26 mouse cellular contexts compared by ENCODE assay signal in genomic region chr10:42241775-42242174, GRCm38 (mm10). TPM values are rescaled to one million over a fixed set of nuclear protein-coding genes. Genes with fewer than 3 reads are reported as not detected.
DNase-seq lines count a peak whose midpoint lies in the region; ATAC-seq and TF ChIP-seq lines count a peak whose summit lies in the region.
"Had no signal": no experiment of that assay in that cellular context is flagged by ENCODE, and none has a peak within 500 bp of the region (broad histone marks: within the 10 kb centered on the region; RNA-seq: fewer than 3 reads in every experiment).

No protein-coding gene starts in this region.

- WGBS in hindbrain, embryonic 16.5 days = 57% methylated on average over 4 of the region's 4 CpGs
- 74% methylated on average over 4 of the region's 4 CpGs for WGBS in hindbrain, embryonic 12.5 days
- 80% methylated on average over 4 of the region's 4 CpGs for WGBS in liver, embryonic 13.5 days (ENCODE audit: insufficient replicate concordance)
- WGBS in liver, postnatal 0 days (ENCODE audit: insufficient replicate concordance) = 89% methylated on average over 4 of the region's 4 CpGs

- no peak overlapping the region for H3K4me2 ChIP-seq in hindbrain, embryonic 16.5 days (ENCODE audit: low read length)
- no peak overlapping the region for H3K4me2 ChIP-seq in hindbrain, embryonic 12.5 days (replicated peaks)
- H3K4me2 ChIP-seq in liver, embryonic 13.5 days = no peak overlapping the region
- no peak overlapping the region for H3K4me2 ChIP-seq in liver, postnatal 0 days (ENCODE audit: low read depth, low read length)
- H3K4me2 ChIP-seq: embryonic facial prominence, embryonic 13.5 days; forebrain, embryonic 12.5 days; heart, embryonic 13.5 days; midbrain, embryonic 13.5 days; neural tube, embryonic 12.5 days had no signal

- TF ChIP-seq CTCF in liver, postnatal 0 days (IDR thresholded peaks at IDR 0.05; ENCODE audit: low read depth) = no peak

- H3K9me3 ChIP-seq in hindbrain, embryonic 16.5 days (ENCODE audit: control insufficient read depth, low read length) = no peaks in the 10 kb centered on the region
- H3K9me3 ChIP-seq in hindbrain, embryonic 12.5 days (replicated peaks) = no peaks in the 10 kb centered on the region
- H3K9me3 ChIP-seq in liver, embryonic 13.5 days (replicated peaks) = no peaks in the 10 kb centered on the region
- no peaks in the 10 kb centered on the region for H3K9me3 ChIP-seq in liver, postnatal 0 days (ENCODE audit: low read length)
- H3K9me3 ChIP-seq: embryonic facial prominence, embryonic 13.5 days; forebrain, embryonic 12.5 days; heart, embryonic 13.5 days; midbrain, embryonic 13.5 days; neural tube, embryonic 12.5 days had no signal

- no peak overlapping the region for H3K27ac ChIP-seq in hindbrain, embryonic 16.5 days (ENCODE audit: low read depth, low read length)
- H3K27ac ChIP-seq in hindbrain, embryonic 12.5 days = no peak overlapping the region
- peak overlapping the region; percentile 99 for H3K27ac ChIP-seq in liver, embryonic 13.5 days
- H3K27ac ChIP-seq in liver, postnatal 0 days (ENCODE audit: low read depth) = no peak overlapping the region
- H3K27ac ChIP-seq: embryonic facial prominence, embryonic 13.5 days; forebrain, embryonic 12.5 days; heart, embryonic 13.5 days; liver, embryonic 14.5 days; midbrain, embryonic 13.5 days; neural tube, embryonic 12.5 days had no signal

- ATAC-seq in hindbrain, embryonic 16.5 days = peak; percentile 79
- no peak for ATAC-seq in hindbrain, embryonic 12.5 days (ENCODE audit: low FRiP score)
- no peak for ATAC-seq in liver, embryonic 13.5 days (ENCODE audit: low read depth)
- no peak for ATAC-seq in liver, postnatal 0 days
- ATAC-seq: intestine, postnatal 0 days; midbrain, embryonic 13.5 days had no signal

- peaks cover 5% of the 10 kb centered on the region for H3K4me1 ChIP-seq in hindbrain, embryonic 16.5 days (ENCODE audit: control insufficient read depth, insufficient read depth, low read depth, low read length)
- peaks cover 8% of the 10 kb centered on the region; the same call in 1 of the 2 replicates for H3K4me1 ChIP-seq in hindbrain, embryonic 12.5 days
- H3K4me1 ChIP-seq in liver, embryonic 13.5 days (replicated peaks) = peaks cover 98% of the 10 kb centered on the region
- peaks cover 53% of the 10 kb centered on the region for H3K4me1 ChIP-seq in liver, postnatal 0 days (ENCODE audit: insufficient read depth)

- H3K27me3 ChIP-seq in hindbrain, embryonic 16.5 days (replicated peaks; ENCODE audit: control insufficient read depth, insufficient read depth, low read length) = no peaks in the 10 kb centered on the region
- no peaks in the 10 kb centered on the region for H3K27me3 ChIP-seq in hindbrain, embryonic 12.5 days
- H3K27me3 ChIP-seq in liver, embryonic 13.5 days = no peaks in the 10 kb centered on the region
- H3K27me3 ChIP-seq in liver, postnatal 0 days (ENCODE audit: insufficient read depth, low read length) = no peaks in the 10 kb centered on the region
- H3K27me3 ChIP-seq: embryonic facial prominence, embryonic 13.5 days; heart, embryonic 13.5 days; midbrain, embryonic 13.5 days; neural tube, embryonic 12.5 days had no signal

- H3K4me3 ChIP-seq in hindbrain, embryonic 16.5 days (ENCODE audit: low read length) = no peak overlapping the region
- no peak overlapping the region for H3K4me3 ChIP-seq in hindbrain, embryonic 12.5 days
- H3K4me3 ChIP-seq in liver, embryonic 13.5 days (replicated peaks) = no peak overlapping the region
- H3K4me3 ChIP-seq in liver, postnatal 0 days (ENCODE audit: low read depth, low read length) = no peak overlapping the region
- H3K4me3 ChIP-seq: embryonic facial prominence, embryonic 13.5 days; erythroblast, embryonic 14.5 days; forebrain, embryonic 12.5 days; heart, embryonic 13.5 days; midbrain, embryonic 13.5 days; neural tube, embryonic 12.5 days had no signal

- H3K9ac ChIP-seq in hindbrain, embryonic 16.5 days (ENCODE audit: low read depth, low read length) = no peak overlapping the region
- no peak overlapping the region for H3K9ac ChIP-seq in hindbrain, embryonic 12.5 days
- peak overlapping the region; percentile 20; the same call in 1 of the 2 replicates for H3K9ac ChIP-seq in liver, embryonic 13.5 days
- no peak overlapping the region for H3K9ac ChIP-seq in liver, postnatal 0 days (replicated peaks)
- H3K9ac ChIP-seq: embryonic facial prominence, embryonic 13.5 days; forebrain, embryonic 12.5 days; heart, embryonic 13.5 days; liver, embryonic 14.5 days; midbrain, embryonic 13.5 days; neural tube, embryonic 12.5 days had no signal

- no peak for TF ChIP-seq EP300 in liver, postnatal 0 days (IDR thresholded peaks at IDR 0.05; ENCODE audit: low read depth)

- H3K36me3 ChIP-seq in hindbrain, embryonic 16.5 days (ENCODE audit: control insufficient read depth, insufficient read depth, low read length) = no peaks in the 10 kb centered on the region
- no peaks in the 10 kb centered on the region for H3K36me3 ChIP-seq in hindbrain, embryonic 12.5 days
- peaks cover 75% of the 10 kb centered on the region for H3K36me3 ChIP-seq in liver, embryonic 13.5 days
- peaks cover 10% of the 10 kb centered on the region for H3K36me3 ChIP-seq in liver, postnatal 0 days (replicated peaks; ENCODE audit: insufficient read depth, low read length)
- H3K36me3 ChIP-seq: forebrain, embryonic 12.5 days; heart, embryonic 13.5 days; midbrain, embryonic 13.5 days; neural tube, embryonic 12.5 days had no signal

- no peak for DNase-seq in liver, embryonic 13.5 days
- no peak for DNase-seq in liver, postnatal 0 days
- peak; percentile 40 to 50 for DNase-seq in right cerebral cortex, postnatal 10 days (ENCODE audit: low spot score in 2 of 2)
- no peak for DNase-seq in right cerebral cortex, postnatal 25 days
- DNase-seq in ovary, postnatal 10 days (ENCODE audit: low spot score) = no peak
- DNase-seq: adrenal gland, adult 2 months; cerebellum, adult 11-12 months; cerebellum, postnatal 25 days; gastrocnemius, postnatal 25 days; heart, adult 18-20 months; heart, postnatal 4 days; kidney, postnatal 25 days; layer of hippocampus, adult 9-11 months; lung, postnatal 14 days; right cerebral cortex, postnatal 14 days; spleen, adult 18-20 months had no signal

RNA-seq across cellular contexts. Expression of gene Foxo3, which starts 34.8 kb away (rescaled TPM):
- 4.3 and 4.4 TPM in 2 replicates for polyA plus RNA-seq in hindbrain, embryonic 16.5 days (2015; fragmentation: Nextera tagmentation; extraction: Ambion mirVana)
- polyA plus RNA-seq in hindbrain, embryonic 12.5 days (2016; fragmentation: Nextera tagmentation; extraction: Ambion mirVana) = 4.2 and 5.0 TPM in 2 replicates
- polyA plus RNA-seq in liver, embryonic 13.5 days (2015; fragmentation: Nextera tagmentation; extraction: Ambion mirVana) = 14.5 and 15.2 TPM in 2 replicates
- 8.4 and 9.4 TPM in 2 replicates for polyA plus RNA-seq in liver, postnatal 0 days (2015; fragmentation: Nextera tagmentation; extraction: Ambion mirVana)

Comparison
In these comparisons a context has a peak if more than half of its experiments do, and no peak if none do; other contexts are left out.
1. DNase-seq: peak in right cerebral cortex, postnatal 10 days (2 of 2); none in liver, embryonic 13.5 days (single experiment), liver, postnatal 0 days (single experiment), right cerebral cortex, postnatal 25 days (single experiment) and ovary, postnatal 10 days (single experiment).